Mouse (Mus musculus): ENCODE measurements around the gene Slc2a2. TPM values are rescaled to one million over a fixed set of nuclear protein-coding genes. Genes with fewer than 3 reads are reported as not detected.

Slc2a2 gene
- polyA plus RNA-seq, 1 experiment = not detected

- WGBS = 54% methylated on average over 7 of the region's 7 CpGs
These were observed 24.1 kb downstream of the Slc2a2 start for GRCm38 (mm10) chr3:28721838-28722237.

GRCm38 (mm10) chr3:28722531-28722930, 24.8 kb downstream of the Slc2a2 start:
- TF ChIP-seq CTCF (IDR thresholded peaks at IDR 0.05; ENCODE audit: insufficient read depth, low read depth, low read length) = no peak

More at GRCm38 (mm10) chr3:28721838-28722237, 24.1 kb downstream of the Slc2a2 start:
- H3K4me1 ChIP-seq (ENCODE audit: control insufficient read depth, insufficient read depth, low read length) = peaks cover 4% of the 10 kb centered on the region; the same call in 1 of the 2 replicates
- TF ChIP-seq CTCF (IDR thresholded peaks at IDR 0.05; ENCODE audit: insufficient read depth, low read depth, low read length) = no peak
- TF ChIP-seq POLR2A (IDR thresholded peaks at IDR 0.05; ENCODE audit: insufficient read depth, low read depth, low read length) = no peak
- H3K4me3 ChIP-seq (ENCODE audit: insufficient read depth, low read depth, low read length) = no peak overlapping the region
- H3K27ac ChIP-seq (ENCODE audit: insufficient read depth, low read depth, low read length) = no peak overlapping the region

GRCm38 (mm10) chr3:28723534-28723933, 25.8 kb downstream of the Slc2a2 start:
- TF ChIP-seq CTCF (IDR thresholded peaks at IDR 0.05; ENCODE audit: insufficient read depth, low read depth, low read length) (no peak), POLR2A (IDR thresholded peaks at IDR 0.05; ENCODE audit: insufficient read depth, low read depth, low read length) (no peak)
- peaks cover 4% of the 10 kb centered on the region; the same call in 1 of the 2 replicates for H3K4me1 ChIP-seq (ENCODE audit: control insufficient read depth, insufficient read depth, low read length)
- no peak overlapping the region for H3K27ac ChIP-seq (ENCODE audit: insufficient read depth, low read depth, low read length)
- H3K4me3 ChIP-seq (ENCODE audit: insufficient read depth, low read depth, low read length) = no peak overlapping the region
- whole genome bisulfite sequencing = 73% methylated on average over 6 of the region's 6 CpGs

More at GRCm38 (mm10) chr3:28722531-28722930, 24.8 kb downstream of the Slc2a2 start:
- Histone ChIP-seq H3K27ac (ENCODE audit: insufficient read depth, low read depth, low read length) (no peak overlapping the region), H3K4me3 (ENCODE audit: insufficient read depth, low read depth, low read length) (no peak overlapping the region), H3K4me1 (ENCODE audit: control insufficient read depth, insufficient read depth, low read length) (peaks cover 4% of the 10 kb centered on the region; the same call in 1 of the 2 replicates)

- no peak for TF ChIP-seq POLR2A (IDR thresholded peaks at IDR 0.05; ENCODE audit: insufficient read depth, low read depth, low read length)
- no peak for TF ChIP-seq CTCF (IDR thresholded peaks at IDR 0.05; ENCODE audit: insufficient read depth, low read depth, low read length)
- peaks cover 4% of the 10 kb centered on the region; the same call in 1 of the 2 replicates for H3K4me1 ChIP-seq (ENCODE audit: control insufficient read depth, insufficient read depth, low read length)
- 89% methylated on average over 13 of the region's 13 CpGs for WGBS
- H3K4me3 ChIP-seq (ENCODE audit: insufficient read depth, low read depth, low read length) = no peak overlapping the region
- H3K27ac ChIP-seq (ENCODE audit: insufficient read depth, low read depth, low read length) = no peak overlapping the region
These were observed 27.5 kb downstream of the Slc2a2 start for GRCm38 (mm10) chr3:28725203-28725602.

GRCm38 (mm10) chr3:28726356-28726755, 28.7 kb downstream of the Slc2a2 start:
- Histone ChIP-seq H3K4me3 (ENCODE audit: insufficient read depth, low read depth, low read length) (no peak overlapping the region), H3K27ac (ENCODE audit: insufficient read depth, low read depth, low read length) (no peak overlapping the region), H3K4me1 (ENCODE audit: control insufficient read depth, insufficient read depth, low read length) (peaks cover 4% of the 10 kb centered on the region; the same call in 1 of the 2 replicates)
- WGBS = 99% methylated on average over 7 of the region's 7 CpGs
- no peak for TF ChIP-seq POLR2A (IDR thresholded peaks at IDR 0.05; ENCODE audit: insufficient read depth, low read depth, low read length)

GRCm38 (mm10) chr3:28734712-28735111, 37.0 kb downstream of the Slc2a2 start:
- 91% methylated on average over 2 of the region's 2 CpGs for WGBS
- no peak overlapping the region for H3K27ac ChIP-seq (ENCODE audit: insufficient read depth, low read depth, low read length)
- no peak overlapping the region for H3K4me3 ChIP-seq (ENCODE audit: insufficient read depth, low read depth, low read length)
- no peak for TF ChIP-seq CTCF (IDR thresholded peaks at IDR 0.05; ENCODE audit: insufficient read depth, low read depth, low read length)
- TF ChIP-seq POLR2A (IDR thresholded peaks at IDR 0.05; ENCODE audit: insufficient read depth, low read depth, low read length) = no peak
- H3K4me1 ChIP-seq (ENCODE audit: control insufficient read depth, insufficient read depth, low read length) = peaks cover 5% of the 10 kb centered on the region; the same call in 1 of the 2 replicates

- H3K4me3 ChIP-seq (ENCODE audit: insufficient read depth, low read depth, low read length) = no peak overlapping the region
- WGBS = 41% methylated on average over 2 of the region's 2 CpGs
- TF ChIP-seq POLR2A (IDR thresholded peaks at IDR 0.05; ENCODE audit: insufficient read depth, low read depth, low read length) (no peak), CTCF (IDR thresholded peaks at IDR 0.05; ENCODE audit: insufficient read depth, low read depth, low read length) (no peak)
- H3K4me1 ChIP-seq (ENCODE audit: control insufficient read depth, insufficient read depth, low read length) = peaks cover 5% of the 10 kb centered on the region; the same call in 1 of the 2 replicates
- H3K27ac ChIP-seq (ENCODE audit: insufficient read depth, low read depth, low read length) = no peak overlapping the region
These were observed 39.3 kb downstream of the Slc2a2 start for GRCm38 (mm10) chr3:28736981-28737380.

- Histone ChIP-seq H3K4me3 (ENCODE audit: insufficient read depth, low read depth, low read length) (no peak overlapping the region), H3K4me1 (ENCODE audit: control insufficient read depth, insufficient read depth, low read length) (peaks cover 6% of the 10 kb centered on the region), H3K27ac (ENCODE audit: insufficient read depth, low read depth, low read length) (no peak overlapping the region)
- WGBS = 53% methylated on average over 6 of the region's 6 CpGs
- no peak for TF ChIP-seq CTCF (IDR thresholded peaks at IDR 0.05; ENCODE audit: insufficient read depth, low read depth, low read length)
- no peak for TF ChIP-seq POLR2A (IDR thresholded peaks at IDR 0.05; ENCODE audit: insufficient read depth, low read depth, low read length)
These were observed 42.6 kb downstream of the Slc2a2 start for GRCm38 (mm10) chr3:28740353-28740752.

- TF ChIP-seq POLR2A (IDR thresholded peaks at IDR 0.05; ENCODE audit: insufficient read depth, low read depth, low read length) (no peak), CTCF (IDR thresholded peaks at IDR 0.05; ENCODE audit: insufficient read depth, low read depth, low read length) (no peak)
- Histone ChIP-seq H3K4me3 (ENCODE audit: insufficient read depth, low read depth, low read length) (no peak overlapping the region), H3K4me1 (ENCODE audit: control insufficient read depth, insufficient read depth, low read length) (peaks cover 5% of the 10 kb centered on the region), H3K27ac (ENCODE audit: insufficient read depth, low read depth, low read length) (no peak overlapping the region)
- WGBS = 54% methylated on average over 8 of the region's 8 CpGs
These were observed 45.5 kb downstream of the Slc2a2 start for GRCm38 (mm10) chr3:28743251-28743650.

Measured in olfactory bulb, adult 2 months (tissue).